Mouse (Mus musculus) CH12.LX (cell line): ENCODE data around the gene Aarsd1.

ENCODE experiments used
- HCFC1 ChIP-seq: IDR thresholded peaks from 2 replicates; pipeline ENCODE4 v1.6.1; 2012; ENCODE audit warnings: low read depth, mild to moderate bottlenecking, inconsistent platforms, low read length, improper control_type of control experiment
- MAFK ChIP-seq: IDR thresholded peaks from 2 replicates; pipeline ENCODE4 v1.6.1; 2011; ENCODE audit warnings: low read length, improper control_type of control experiment; ENCODE audit not compliant: insufficient replicate concordance
- MAX ChIP-seq: IDR thresholded peaks from 2 replicates; pipeline ENCODE4 v1.6.1; 2011; ENCODE audit warnings: low read length, improper control_type of control experiment
- POLR2A ChIP-seq: IDR thresholded peaks from 2 replicates; pipeline ENCODE4 v1.6.1; 2011; ENCODE audit warnings: low read depth, mild to moderate bottlenecking, improper control_type of control experiment, low read length
- SIN3A ChIP-seq: IDR thresholded peaks from 2 replicates; pipeline ENCODE4 v1.6.1; 2012; ENCODE audit warnings: low read length, improper control_type of control experiment, inconsistent platforms
- TBP ChIP-seq: conservative IDR thresholded peaks from 2 replicates; pipeline ENCODE4 v1.6.1; 2011; ENCODE audit warnings: low read depth, low read length, improper control_type of control experiment

GRCm38 (mm10) chr11:101465869-101466551 lies 48.6 kb upstream of the Aarsd1 start, which contains the start of gene Vat1:
- TF ChIP-seq POLR2A (no peak; the same call in 1 of the 2 replicates), TBP (0 out of 2 replicates have a peak, but pooled peaks have one; percentile 7), HCFC1 (no peak), SIN3A (peak; percentile 67), MAFK (no peak), MAX (no peak)
